Mouse (Mus musculus) WW6 (cell line): ENCODE results near the gene Col10a1.
A peak's percentile ranks its signal among the peaks of the same experiment; 100 is the strongest.
"Not testable (repeated sequence)": the region's sequence is repeated elsewhere in the genome, so short reads cannot be mapped to it uniquely, and the experiment has no call there.

Experiments
- DNase-seq: peaks from one replicate; pipeline ENCODE4 v3.0.0-alpha.2; 2013; ENCODE audit warnings: low read depth, low spot score

Gene Col10a1

DNA sequence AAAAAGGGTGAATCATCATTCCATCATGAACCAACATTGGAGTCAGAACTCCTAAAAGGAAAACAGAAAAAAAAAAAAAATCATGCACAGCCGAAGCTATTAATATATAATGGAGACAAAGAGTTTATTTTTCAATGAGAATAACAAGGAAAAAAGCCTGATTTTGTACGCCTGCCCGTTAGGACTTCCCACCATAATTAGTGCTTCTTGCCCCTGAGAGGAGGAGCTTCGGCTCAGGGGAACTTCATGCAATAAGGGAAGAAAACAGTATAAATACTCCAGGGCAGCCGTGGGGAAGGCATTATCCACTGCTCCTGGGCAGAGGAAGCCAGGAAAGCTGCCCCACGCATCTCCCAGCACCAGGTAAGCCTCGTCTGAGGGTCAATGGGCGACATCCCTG, at the start of gene Col10a1:
Gene Col10a1 (plus strand): TSS at position 301 of the 400 bp plus-strand sequence.
- no peak for DNase-seq

DNA sequence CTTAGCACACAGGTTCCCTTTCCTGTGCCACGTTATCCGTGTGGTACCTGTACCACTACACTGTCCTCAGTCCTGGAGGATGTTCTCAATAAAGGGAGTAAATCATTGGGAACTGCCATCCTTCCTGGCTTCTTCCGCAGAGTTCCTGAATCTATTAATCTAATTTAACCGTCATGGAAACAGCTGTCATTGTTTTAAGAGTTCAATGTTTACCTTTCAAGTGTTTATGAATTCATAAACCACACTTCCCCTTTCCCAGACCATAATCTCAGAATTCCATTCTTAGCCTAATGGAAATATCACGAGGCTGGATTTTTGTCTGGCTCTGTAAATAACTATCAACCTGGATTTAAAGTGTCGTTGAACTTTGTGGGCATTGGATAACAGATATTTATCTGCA, 48.8 kb upstream of the Col10a1 start:
- no peak for DNase-seq

- no peak for DNase-seq
Observed at GRCm38 (mm10) chr10:34341886-34342285, 47.9 kb upstream of the Col10a1 start.

GRCm38 (mm10) chr10:34352166-34352565, 37.6 kb upstream of the Col10a1 start:
- no peak for DNase-seq

- no peak for DNase-seq
Observed at GRCm38 (mm10) chr10:34358263-34358662, 31.5 kb upstream of the Col10a1 start.

DNA sequence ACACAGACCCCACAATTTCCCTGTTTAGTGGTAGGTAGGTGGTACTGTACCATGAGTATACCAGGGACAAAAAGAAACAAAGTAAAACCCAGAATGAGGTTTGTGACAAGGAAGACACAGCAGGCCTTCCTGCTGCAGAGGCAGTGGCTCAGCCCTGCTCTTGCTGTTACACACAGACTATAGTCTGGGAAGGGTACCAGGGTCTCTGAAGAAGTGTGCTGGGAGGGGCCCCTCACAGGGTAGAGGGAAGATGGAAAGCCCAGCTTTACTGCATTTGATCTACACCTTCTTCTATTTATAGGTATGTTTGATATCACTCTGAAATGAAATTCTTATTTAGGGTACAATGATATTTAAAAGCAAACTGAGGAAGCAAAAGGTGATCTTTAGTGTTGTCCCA, 26.0 kb upstream of the Col10a1 start:
- DNase-seq, result no peak

GRCm38 (mm10) chr10:34368138-34368537, 21.6 kb upstream of the Col10a1 start:
- no peak for DNase-seq

DNA sequence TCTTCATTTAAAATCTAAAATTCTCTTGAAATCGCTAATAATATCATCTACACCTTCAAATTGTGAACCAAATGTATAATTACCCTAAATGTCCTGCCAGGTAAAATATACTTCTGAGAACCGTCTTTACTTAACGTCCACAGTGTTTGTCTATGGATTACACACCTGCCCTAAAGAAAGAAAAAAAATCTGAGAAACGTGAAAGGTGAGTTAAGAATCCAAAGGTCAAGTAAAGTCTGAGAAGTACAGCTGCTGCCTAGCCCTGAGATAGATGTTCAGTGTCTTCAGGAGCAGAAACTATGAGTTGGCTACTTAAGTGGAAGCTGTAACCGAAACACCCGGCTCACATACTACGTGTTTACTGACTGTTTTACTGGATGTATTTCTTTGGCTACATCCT, 16.4 kb upstream of the Col10a1 start:
- no peak for DNase-seq

DNA sequence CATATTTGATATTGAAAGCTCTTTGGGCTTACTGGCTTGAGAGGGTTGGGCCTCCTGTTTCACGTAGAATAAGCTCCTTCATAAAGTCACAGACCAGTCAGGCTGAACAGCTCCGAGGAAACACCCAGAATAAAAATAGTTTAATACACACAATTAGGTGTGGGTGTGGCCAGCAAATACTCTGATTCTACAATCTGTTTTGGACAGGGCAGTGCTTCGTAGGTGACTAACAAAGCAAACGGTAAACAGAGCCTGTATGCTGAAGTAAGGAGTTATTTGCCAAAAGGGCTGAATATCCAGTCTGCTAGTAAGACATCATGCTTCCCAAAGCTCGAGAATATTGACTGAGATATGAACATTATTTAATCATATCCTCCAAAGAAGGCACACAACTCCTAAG, 4.1 kb upstream of the Col10a1 start:
- no peak for DNase-seq

DNA sequence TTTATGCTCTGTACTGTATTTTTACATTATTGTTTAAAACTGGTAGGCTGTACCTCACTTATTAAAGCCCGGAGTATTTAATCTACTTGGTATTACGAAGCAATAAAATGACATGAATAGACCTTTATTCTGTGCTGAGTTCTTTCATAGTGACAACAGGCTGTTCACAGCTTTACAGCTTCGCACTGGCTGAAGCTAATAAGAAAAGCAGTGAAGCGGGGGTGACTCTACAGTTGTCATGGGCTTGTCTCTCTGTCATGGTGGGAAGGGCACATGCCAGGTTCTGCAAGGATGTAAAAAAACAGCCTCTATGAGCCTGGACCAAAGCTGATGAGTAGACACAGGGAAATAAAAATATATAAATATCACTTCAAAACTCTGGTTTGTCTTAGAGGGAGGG, 7.2 kb downstream of the Col10a1 start:
- DNase-seq, result no peak

- no peak for DNase-seq
Observed at GRCm38 (mm10) chr10:34399267-34399666, 9.5 kb downstream of the Col10a1 start.

DNA sequence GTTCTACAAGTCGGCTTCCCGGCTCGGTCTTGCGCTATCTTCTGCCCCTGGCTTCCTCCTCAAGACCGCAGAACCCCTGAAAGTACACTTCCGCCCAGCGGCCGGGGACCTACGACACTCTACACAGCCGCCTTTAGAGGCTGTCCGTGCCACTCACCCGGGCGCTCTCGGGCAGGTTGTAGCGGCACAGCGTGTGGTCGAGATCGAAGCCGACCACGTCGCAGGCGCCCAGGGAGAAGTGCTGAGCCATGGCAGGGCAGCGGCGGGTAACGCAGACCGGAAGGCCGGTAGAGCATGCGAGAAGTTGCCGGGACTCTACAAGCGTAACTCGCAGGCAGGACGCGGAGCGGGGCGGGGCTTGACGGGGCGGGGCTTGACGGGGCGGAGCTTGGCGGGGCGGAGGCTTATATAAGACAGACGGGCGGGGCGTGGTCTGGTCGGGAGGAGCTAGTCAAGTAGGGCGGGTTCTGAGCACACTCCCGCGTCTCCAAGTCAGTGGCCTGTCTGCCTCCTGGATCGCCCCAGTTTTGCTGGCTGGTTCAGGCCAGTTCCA, 28.5 kb downstream of the Col10a1 start, which contains the start of gene Nt5dc1:
Gene Nt5dc1 (minus strand): TSS at position 349 of the 553 bp plus-strand sequence.
- peak; percentile 84 for DNase-seq

DNA sequence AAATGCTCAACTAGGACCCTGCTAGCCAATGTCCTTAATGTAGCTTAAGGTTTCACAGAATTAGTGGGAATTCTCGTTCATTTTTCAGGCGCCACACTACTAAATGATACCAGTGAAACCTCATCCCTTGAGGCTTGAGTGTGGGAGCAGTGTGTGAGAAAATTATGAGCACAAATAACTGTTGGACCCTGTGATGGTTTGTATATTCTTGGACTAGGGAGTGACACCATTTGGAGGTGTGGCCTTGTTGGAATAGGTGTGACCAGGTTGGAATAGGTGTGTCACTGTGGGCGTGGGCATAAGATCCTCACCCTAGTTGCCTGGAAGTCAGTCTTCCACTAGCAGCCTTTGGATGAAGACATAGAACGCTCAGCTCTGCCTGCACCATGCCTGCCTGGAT, 29.0 kb downstream of the Col10a1 start:
- DNase-seq, result not testable (repeated sequence)

DNA sequence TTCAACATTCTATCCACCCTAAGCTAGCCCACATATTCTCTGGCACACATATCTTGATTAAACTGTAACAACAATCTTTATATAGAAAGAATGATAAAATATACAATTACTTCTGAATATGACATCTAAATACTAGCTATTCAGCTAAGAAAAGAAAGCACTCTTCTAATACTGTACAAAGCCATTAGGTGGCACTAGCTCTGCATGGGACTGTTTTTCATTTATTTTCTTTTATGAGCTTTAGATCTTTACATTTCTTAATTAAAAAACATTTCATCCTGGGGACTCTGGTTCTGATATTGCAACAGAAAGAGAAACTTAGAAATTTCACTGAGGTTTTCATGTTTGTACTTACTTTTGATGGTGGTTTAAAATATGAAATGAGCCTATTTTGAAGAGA, 42.0 kb downstream of the Col10a1 start:
- DNase-seq, result no peak

- DNase-seq, result not testable (repeated sequence)
Observed at GRCm38 (mm10) chr10:34434191-34434590, 44.4 kb downstream of the Col10a1 start.
